Mouse (Mus musculus): ENCODE measurements around the gene B4galt5.
A peak's percentile ranks its signal among the peaks of the same experiment; 100 is the strongest.

The B4galt5 gene

DNA sequence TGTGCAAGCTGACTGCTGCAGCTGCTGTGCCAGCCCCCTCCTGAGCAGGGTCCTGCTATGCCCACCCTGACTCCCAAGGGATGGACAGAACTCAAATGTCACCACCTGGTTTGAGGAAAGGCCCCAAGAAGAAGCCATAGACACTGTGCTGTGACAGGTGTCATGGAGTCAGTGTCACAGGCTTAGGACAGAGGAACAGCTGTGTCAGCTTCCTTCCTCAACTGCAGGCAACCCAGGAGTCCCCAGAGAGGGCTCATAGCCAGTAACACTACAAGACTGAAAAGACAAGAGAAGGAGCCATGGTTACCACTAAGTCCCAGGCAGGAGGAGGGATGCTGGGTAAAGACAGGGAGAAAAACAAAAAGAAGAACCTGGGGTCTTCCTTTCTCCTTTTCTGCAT lies 7.9 kb upstream of the B4galt5 start:
- DNase-seq, result no peak

DNA sequence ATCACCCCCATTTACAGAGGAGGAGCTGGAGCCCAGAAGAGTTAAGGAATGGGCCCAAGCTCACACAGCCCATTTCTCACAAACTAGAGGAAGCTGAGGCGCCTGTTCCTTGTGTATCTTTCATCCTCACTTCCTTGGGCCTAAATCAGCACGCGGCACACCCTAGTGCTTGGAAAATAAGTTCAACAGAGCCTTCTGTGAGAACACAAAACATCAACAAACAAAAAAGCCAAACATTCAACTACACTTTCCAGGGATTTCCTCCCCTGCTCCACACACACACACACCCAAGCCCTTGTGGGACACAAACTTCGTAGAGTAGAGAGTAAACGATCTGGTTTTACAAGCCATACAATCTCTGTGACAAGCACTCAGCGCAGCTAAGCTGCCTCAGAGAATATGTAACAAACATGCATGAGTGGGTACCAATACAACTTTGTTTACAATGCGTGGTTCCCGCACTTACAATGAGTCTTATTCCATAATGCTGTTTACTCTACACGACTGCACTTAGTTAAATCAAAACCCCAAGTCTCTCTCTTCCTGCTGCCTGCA lies 5.7 kb upstream of the B4galt5 start:
- DNase-seq, result no peak

DNA sequence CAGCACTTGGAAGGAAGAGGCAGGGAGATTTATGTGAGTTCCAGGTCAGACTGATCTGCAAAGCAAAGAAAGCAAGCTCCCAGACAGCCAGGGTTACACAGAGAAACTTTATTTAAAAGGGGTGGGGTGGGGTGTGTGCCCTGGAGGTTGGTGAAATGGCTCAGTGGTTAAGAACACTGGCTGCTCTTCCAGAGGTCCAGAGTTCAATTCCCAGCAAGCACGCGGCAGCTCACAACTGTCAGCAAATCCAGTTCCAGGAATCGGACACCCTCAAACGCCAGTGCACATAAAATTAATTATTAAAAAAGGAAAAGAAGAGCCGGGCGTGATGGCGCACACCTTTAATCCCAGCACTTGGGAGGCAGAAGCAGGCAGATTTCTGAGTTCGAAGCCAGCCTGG lies 5.1 kb upstream of the B4galt5 start:
- no peak for DNase-seq

DNA sequence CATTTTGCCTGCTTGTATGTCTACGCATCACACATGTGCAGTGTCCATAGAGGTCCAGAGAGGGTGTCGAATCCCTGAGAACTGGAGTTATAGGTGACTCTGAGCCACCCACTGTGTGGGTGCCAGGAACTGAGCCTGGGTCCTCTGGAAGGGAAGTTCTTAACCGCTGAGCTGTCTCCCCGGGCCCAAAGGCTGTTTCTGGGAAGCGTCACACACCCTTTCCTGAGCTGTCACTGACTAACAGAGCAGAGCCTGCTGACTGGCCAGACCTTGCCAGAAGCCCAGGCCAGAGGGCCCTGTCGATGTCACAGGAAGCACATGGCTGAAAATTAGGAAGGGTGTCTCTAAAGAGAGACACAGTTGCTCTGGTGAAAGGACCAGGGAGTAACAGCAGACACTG lies 3.5 kb upstream of the B4galt5 start:
- DNase-seq, result no peak

DNA sequence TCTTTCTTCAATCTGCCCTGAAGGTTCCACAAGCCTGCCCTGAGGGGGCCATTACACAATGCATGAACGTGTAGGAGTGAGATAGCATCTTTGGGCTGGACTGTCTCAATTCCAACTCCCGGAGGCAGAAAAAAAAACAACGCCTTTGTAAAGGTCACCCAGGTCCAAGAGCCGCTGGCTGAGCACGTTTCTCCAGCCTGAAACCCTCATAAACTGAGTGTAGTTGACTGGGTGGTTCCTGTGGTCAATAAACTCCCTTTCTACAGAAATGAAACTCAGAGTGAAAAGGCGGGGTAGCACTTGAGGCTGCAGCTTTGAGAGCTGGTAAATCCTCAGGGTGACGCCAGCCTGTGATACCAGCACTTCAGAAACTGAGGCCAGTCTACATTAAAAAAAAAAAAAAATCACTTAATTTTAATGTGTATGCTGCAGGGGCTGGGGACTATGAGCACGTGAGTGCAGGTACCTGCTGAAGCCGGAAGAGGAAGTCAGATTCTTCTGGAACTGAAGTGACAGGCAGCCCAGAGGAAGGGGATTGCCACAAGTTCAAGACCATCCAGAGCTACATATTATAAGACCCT lies 2.5 kb upstream of the B4galt5 start:
- DNase-seq, result no peak

DNA sequence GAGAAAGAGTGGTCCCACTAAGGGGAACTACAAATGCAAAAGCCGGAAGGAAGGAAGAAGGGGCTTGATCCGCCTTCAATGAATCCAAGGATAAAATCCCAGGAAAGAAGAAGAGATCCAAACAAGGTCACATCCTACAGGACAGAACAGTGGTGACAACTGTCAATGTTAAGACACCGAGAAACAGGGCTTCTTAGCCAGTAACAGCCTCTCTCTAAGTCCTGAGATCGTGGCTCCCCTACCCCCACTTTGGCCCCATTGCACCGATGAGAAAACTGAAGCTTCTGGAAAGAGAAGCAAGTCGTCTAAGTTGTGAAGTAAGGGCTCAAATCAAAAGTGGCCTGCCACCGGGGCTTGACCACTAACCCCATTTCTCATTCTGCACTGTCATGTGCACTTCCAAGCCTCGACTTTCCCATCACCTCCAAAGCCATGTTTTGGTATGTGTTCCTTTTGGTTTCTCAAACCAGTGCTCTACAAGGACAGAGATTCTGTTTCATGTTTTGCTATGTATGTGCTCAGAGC lies 1.2 kb upstream of the B4galt5 start:
- DNase-seq, result no peak

DNA sequence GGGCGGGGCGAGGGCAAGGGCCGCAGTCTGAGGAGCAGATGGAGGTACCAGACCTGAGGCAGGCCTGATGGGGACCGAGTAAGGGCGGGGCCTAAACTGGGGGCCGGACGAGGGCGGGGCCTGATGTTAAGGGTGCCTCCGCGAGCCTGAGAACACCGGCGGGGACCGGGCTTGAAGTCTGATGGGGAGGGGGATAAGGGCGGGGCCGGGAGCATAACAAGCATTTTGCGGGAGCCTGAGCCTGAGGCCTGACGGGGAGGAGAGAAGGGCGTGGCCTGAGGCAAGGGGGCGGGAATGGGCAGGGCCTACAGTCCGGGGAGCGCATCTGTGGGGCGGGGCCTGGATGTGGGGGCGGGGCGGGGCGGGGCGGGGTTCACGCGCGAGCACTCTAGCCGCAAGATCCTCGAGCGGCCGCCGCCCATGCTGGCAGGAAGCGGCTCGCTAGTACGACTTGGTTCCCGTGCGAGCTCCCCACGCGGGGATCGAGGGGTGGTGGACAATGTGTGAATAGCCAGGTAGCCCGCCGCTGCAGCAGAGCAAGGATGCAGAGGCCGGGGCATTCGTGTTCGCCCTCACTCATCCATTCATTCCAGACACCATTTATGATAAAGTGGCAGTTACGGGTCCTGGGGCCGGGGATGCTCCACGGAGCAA lies 427 bp upstream of the B4galt5 start:
- peak; percentile 87 for DNase-seq

DNA sequence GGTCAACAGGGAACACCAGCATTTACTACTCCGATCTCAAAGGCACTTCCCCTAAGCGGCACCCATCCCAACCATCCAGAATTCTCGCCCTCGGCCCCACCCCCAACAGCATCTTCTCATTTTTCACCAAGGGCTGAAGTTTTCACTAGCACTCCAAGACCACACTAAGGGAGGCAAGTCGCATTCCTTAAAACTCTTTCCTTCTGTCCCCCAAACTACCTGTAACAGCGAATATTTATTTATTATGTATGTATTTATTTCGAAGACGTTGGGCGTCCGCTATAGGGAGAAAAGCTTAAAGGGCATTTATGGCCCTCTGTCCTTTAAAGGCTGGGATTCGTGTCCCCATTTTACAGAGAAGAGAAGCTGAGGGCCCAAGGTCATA lies 1.0 kb downstream of the B4galt5 start:
- peak; percentile 27 for DNase-seq

DNA sequence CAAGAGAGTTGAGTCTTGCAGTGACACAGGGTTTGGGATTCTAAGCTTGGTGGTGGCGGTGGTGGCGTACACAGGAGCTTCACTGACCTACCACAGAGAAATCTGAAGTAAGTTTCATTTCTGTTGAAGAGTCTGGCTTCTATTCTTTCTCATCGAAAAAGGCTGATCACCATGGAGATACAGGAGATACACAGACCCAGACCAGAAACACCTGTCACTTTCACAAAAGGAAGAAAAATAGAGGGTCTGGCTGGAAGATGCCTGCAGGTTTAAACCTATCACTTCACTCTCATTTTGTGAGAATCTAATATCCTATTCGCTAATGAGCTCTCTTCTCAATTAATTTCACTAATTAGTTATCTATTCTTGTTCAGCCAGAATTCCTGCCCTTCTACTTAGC lies 1.6 kb downstream of the B4galt5 start:
- DNase-seq, result no peak

DNA sequence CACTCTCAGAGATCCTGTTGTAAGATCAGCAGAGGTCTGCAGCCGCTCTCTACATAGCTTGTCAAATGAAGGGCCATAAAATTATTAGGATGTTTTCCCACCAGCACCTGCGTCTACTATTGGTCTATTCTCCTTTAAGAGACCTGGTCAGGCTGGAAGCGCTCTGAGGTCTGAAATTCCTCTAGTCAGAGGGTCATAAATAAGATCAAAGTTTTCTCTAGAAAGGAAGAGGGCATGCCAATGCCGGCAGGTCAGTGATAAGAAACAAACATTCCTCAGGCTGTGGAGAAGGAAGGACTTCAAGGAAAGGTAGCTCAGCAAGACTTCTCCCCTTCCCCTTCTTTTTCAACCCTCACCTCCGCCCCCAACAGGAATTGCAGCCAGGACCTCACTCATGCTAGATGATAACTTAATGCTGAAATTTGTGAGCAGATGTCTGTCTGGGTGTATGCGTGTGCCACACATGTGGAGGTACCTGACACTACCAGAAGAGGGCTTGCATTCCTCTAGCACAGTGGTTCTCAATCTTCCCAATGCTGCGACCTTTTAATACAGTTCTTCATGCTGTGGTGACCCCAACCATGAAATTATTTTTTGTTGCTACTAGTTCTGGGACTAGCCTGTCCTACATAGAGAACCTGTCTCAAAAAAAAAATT lies 3.3 kb downstream of the B4galt5 start:
- DNase-seq, result no peak

DNA sequence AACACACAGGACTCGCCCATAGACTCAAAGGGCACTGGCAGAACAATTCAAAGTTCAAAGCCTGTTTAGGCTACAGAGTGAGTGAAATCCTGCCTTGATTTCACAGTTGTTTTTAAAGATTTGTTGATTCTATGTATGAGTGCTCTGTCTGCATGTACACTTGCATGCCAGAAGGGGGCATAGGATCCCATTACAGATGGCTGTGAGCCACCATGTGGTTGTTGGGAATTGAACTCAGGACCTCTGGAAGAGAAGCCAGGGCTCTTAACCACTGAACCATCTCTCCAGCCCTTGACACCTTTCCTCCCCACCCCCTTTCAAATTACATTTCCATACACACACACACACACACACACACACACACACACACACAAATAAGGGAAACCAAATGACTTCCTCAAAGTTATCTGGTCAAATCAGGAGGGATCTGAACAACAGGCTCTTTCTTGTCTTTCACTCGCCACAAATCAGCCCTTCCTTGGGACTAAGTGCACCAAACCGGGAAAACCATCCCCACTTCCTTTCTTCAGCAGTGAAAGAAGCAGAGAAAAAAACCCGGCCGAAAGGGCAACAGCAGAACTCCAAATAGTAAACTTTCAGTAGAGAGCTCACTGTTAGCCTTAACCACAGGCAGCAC lies 4.0 kb downstream of the B4galt5 start:
- DNase-seq, result no peak

DNA sequence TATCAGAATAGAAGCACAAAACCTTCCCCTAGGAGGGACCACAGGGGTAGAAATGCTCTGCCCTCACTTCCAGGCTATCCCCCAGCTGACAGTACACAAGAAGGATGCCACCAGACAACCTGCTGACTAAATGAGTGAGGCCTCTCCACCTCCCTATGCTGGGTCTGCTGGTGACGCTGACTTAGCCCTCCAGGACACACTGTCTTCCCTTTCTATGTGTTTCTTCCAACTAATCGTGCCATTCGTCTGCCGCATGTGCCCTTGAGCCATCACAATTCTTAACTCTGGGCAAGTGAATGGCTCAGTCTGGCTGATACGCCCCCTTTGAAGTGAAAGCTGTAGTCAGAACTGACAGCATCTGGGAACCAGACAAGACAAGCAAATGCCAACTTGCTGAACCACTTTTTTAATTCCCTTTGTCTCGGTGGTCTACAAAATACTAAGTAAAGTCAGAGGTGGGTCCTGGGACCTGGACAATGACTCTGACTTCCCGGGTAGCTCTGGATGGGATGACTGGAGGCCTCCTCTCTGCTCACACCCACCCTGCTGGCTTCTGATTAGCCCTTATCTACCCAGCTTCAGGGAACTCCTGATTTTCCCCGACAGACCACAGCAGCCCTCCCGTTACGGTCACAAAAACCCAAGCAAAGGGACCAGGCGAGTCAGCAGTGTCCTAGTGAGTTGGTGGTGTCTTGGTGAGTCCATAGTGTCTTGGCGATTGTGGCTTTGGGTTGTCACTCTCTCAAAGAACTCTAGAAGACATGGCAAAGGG lies 5.4 kb downstream of the B4galt5 start:
- DNase-seq, result no peak

DNA sequence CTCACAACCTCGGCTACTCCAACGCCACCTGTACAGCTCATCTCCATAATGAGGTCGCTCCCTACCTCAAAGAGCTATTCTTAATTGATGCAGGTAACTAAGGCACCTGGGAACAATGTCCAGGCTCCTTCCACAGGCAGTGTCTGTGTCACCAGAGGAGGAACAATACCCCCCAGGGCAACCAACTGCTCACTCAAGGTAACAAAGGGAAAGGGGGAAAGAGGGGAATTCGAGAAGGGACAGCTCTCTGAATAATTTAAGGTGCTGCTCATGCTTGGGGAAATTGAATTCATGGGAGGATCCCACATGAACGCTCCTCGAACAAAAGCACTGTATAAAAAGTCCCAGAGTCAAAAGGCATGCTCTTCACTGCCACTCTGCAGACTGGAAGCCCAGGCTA lies 6.1 kb downstream of the B4galt5 start:
- DNase-seq, result no peak

DNA sequence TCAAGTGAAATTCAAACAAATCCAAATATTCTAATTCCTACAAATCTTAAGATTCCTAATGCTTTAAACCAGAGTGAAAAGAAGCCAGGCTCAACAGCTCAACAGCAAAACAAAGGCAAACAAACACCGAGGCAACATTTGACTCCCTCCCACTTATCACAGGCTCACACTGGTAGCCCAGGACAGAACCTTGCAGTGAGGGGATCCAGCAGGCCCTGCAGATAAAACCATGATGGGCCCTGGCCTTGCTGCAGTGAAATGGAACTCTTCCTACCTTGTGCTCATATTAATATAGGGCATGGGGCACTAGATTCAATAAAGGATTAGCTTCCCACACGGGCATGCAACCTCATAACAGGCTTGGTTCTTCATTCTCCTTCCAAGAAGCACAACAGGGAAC lies 11.4 kb downstream of the B4galt5 start:
- DNase-seq, result no peak

DNA sequence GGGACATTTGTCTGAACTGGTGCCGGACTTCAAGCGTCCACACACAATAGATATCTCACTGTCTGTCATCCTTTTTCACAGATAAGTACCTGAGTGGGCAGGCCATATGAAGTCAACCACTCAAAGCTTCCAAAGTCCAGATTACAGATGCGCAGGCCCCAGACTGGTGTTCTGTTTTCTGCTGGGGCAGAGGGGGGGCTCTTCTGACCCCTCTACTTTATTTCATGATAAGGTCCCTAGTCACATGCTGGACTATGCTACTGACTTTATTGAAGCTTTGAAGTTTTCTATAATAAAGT lies 11.8 kb downstream of the B4galt5 start:
- no peak for DNase-seq

DNA sequence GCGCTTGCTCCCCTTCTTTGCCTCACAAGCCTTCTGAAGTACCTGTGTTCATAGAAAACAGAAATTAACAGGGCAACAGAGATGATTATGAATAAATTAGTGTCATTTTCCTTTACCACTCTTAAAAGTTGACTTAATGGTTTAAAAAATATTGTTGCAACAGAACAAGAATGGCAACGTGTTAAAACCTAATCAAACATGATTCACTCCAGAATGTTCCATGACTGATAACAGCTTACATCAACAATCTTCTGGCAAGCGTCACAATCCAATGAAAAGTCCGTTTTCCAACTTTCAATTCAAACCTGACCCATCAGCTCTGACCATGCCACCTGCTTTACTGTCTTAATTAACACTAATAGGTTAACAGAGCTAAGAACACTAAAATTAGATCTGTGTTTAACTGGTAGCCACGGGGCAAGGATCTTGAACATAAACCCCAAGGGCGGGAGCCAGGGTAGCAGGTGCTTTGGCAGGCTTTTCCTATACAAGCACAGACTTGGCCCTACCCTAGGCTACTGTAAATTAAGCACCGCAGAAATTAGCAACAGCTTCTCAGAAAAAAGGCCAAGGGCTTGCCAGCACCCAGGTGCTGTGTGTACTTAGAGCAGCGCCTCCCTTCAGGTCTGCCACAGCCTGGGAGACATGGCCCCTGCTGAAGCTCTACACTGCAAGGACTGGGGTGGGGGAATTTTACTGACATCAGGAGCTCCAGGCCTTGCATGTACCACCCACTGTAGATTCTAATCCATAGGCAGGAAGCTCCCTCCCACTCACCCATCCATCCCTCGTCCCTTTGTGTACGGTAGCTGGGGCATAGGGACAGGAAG lies 12.4 kb downstream of the B4galt5 start:
- no peak for DNase-seq

DNA sequence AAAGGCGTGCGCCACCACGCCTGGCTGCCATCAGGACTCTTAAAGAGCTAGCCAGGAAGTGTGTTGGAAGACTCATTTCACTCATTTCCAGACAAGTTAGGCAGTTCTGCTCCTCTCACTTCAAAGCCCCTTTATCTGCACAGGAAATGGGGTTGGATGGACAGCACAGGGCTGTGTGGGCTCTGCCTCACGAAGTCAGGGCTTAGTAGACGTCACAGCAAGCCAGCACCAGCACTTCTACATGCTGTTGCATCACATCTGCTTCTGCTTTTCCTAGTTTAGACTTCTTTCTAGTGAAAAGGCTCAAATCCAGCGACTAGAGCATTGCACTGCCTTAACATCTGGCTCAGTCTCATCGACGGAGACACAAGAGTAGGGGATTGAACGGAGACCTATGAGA lies 13.9 kb downstream of the B4galt5 start:
- no peak for DNase-seq

DNA sequence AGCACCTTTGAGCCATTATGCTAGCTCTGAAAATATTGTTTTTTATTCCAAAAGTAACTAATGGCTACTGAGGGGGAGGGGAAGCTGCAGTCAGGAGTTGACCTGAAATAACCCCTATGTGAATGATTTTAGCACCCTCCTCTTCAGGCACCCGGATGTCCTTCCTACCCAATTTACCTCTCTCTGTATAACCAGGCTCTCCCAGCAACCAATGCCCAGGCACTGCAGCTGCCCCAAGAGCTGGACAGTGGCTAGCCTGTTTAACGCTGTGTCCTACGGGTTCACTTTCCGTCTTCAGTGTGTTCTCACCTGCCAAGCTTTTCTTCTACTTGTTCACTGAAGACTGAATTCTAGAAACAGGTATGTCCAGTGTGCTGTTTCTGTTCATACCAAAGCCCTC lies 14.7 kb downstream of the B4galt5 start:
- DNase-seq, result no peak

DNA sequence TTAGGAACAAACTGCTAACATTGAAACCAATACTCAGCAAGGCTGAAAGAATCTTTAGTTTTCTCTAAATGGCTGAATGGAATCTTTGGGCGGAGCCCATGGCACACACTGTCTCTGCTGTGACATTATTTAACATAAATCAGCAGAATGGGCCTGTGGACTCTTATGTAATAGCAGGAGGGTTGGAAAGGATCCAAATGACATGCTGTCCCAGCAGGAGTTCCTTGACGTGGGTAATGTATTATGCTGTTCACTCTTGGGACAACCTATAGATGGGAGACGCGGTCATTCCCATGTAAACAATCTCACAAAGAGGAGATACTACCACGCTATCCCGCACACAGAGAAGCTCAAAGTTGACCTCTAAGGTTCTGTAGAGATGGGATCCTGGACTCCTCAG lies 15.5 kb downstream of the B4galt5 start:
- DNase-seq, result no peak

DNA sequence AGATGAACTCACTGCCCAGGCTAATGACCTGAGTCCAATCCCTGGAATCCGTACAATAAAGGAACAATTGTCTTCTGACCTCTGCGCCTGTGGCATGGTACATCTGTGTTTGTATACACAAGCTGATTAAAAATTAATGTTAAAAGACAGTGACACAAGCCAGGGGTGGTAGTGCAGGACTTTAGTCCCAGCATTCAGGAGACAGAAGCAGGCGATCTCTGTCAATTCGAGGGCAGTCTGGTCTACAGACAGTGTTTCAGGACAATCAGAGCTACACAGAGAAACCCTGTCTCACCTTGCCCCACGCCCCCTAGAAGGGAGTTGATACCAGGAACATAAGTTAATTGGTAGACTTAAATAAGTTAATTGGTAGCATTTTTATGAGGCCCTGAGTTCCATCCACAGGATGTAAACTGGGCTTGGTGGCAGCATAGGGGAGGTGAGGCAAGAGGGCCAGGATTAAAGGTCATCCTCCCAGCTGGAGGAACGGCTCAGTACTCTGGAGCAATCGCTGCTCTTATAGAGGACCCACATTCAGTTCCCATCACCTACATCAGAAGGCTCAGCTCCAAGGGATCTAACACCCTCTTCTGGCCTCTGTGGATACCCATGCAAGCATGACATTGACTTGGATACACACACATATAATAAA lies 16.5 kb downstream of the B4galt5 start:
- no peak for DNase-seq

DNA sequence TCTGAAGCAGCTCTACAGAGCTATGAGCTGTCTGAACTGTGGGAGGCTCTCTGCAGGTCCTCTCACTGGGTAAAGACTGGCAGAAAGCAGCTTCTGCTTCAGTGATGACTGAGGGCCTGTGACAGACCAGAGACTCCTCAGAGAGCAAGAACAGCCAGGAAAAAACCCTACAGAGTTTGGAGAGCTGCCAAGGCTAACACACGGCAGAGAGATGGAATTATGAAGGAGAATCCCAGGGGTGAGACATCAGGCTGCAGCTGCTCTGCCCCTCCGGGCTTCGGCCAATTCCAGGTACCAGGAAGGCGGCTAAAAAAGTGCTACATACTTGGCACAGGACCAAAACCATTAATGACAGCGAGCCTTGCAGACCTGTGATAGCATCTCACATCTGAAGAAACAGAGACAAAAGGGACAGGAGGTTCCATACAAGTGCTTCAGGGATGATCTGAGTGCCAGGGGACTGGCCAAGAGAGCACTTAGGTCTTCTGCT lies 17.5 kb downstream of the B4galt5 start:
- DNase-seq, result no peak
